Mouse (Mus musculus): ENCODE measurements at regions not wholly inside any gene's neighbourhood (a gene's known extent, or its start where the extent isn't known, plus 50 kb on each side); places are given as distances from the start of the nearest gene placed in this dataset.

DNA sequence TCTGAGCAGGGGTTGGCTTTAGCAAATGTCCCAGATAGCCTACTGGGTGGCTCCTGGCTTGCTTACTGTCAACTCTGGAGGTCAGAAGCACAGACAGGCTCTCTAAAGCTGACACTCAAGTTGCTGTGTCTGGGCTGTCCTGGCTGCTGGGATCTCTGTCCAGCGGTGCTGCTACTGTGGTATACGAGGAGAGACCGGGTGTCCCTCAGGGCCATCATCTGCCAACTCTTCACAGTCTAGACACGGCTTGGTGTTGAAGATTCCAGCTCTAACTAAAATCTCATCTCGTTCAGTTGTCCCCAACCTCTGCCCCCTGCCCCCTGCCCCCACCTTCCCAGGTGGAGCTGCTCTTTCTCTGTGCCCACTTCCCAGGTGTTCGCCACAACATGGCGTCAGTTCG is 577.1 kb upstream of the Gm19410 start:
- DNase-seq (ENCODE audit: low spot score): no peak

DNA sequence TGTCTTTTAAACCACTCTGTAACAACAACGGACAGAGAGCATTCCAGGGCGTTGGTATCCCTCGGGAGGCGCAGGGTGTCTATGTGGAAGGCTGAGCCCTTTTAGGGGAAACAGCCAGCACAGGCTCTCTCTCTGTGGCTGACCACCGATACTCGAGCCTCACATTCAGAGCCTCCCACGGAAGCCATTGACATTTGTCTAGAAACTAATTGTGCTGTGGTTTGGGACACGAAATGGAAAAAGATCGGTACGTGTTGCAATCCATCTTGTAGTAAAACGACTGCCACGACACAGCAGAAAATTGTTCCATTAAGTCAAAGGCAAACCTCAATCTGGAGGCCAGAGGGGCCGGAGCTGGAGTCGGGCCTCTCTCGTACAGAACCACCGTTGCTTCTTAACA is 575.9 kb upstream of the Gm19410 start:
- no peak for DNase-seq (ENCODE audit: low spot score)

- DNase-seq (ENCODE audit: low spot score): no peak
These were observed 573.1 kb upstream of the Gm19410 start for GRCm38 (mm10) chr8:35192515-35192914.

- peak; percentile 24 for DNase-seq (ENCODE audit: low spot score)
These were observed 571.8 kb upstream of the Gm19410 start for GRCm38 (mm10) chr8:35193771-35194170.

DNA sequence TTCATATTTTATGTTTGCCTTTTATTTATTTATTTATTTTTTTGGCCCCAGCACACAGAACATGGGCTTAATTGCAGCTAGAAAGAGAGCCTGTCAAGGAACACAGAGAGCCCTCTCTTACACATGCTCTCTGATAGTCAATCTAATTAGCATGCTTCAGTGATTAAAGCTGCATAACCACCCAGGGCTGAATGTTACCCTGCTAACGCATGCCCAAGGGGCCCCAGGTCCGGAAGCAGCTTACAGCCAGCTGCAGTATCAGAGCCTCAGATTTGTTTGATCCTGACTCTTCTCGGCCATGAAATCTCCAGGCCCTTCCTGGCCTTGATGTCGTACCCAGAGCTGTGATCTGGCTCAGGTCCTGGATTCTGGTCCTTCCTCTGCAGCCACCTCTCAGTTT is 569.4 kb upstream of the Gm19410 start:
- DNase-seq (ENCODE audit: low spot score): no peak

DNA sequence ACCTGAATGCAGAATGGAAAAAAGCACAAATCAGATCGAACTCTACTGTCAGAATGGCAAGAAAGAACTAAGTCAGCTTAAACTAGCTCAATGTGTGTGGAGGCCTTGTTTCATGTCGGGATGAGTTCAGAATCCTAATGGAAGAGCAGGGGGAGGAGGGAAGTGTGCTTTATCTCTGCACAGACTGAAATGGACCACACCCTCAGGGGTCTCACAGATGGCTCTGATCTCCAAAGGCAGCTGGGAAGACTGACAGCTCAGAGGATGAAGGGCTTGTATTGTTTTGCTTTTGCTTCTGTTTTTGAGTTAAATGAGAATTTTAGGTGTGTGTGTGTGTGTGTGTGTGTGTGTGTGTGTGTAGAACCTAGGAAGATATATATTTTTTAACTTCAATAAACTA is 566.8 kb upstream of the Gm19410 start:
- DNase-seq (ENCODE audit: low spot score): no peak

GRCm38 (mm10) chr8:35201416-35201815 is 564.2 kb upstream of the Gm19410 start:
- DNase-seq (ENCODE audit: low spot score): peak; percentile 28

GRCm38 (mm10) chr8:35204971-35205370 is 560.6 kb upstream of the Gm19410 start:
- no peak for DNase-seq (ENCODE audit: low spot score)

GRCm38 (mm10) chr8:35205536-35205935 is 560.1 kb upstream of the Gm19410 start:
- DNase-seq (ENCODE audit: low spot score): peak; percentile 86

DNA sequence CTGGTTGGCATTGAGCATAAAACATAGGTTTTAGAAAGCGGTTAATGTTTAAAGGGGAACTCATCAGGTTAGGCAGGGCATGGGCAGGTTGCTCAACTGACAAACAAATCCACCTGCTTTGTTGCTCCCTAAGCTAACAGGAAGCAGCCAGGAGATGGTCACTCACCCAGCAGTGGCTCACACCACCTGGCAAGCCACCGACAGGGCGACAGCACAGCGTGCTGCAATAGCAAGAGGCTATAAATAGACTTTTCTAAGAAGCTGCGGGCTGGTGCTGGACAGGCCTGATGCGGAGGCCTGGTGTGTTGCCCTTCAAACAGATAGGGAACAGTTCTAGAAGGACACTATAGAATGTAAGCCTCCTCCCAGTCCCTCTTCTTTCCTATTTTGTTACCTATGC is 559.3 kb upstream of the Gm19410 start:
- DNase-seq (ENCODE audit: low spot score): no peak

DNA sequence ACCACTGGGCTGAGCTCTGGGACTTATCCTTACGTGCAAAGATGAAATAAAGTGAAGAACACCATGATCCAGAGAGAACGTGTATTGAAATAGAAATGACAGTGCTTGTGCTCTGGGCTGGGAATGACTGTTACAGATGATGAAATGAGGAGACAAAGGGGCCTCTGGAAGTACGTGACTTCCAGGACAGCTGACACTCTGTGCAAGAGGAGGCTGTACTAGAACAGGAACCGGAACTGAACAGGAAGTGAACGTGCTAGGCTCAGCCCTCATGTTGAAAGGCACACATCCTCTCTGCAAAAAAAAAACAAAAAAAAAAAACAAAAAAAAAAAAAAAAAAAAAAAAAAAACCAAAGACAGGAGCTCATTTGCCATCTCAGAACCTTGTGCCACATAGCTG is 557.2 kb upstream of the Gm19410 start:
- DNase-seq (ENCODE audit: low spot score): no peak

DNA sequence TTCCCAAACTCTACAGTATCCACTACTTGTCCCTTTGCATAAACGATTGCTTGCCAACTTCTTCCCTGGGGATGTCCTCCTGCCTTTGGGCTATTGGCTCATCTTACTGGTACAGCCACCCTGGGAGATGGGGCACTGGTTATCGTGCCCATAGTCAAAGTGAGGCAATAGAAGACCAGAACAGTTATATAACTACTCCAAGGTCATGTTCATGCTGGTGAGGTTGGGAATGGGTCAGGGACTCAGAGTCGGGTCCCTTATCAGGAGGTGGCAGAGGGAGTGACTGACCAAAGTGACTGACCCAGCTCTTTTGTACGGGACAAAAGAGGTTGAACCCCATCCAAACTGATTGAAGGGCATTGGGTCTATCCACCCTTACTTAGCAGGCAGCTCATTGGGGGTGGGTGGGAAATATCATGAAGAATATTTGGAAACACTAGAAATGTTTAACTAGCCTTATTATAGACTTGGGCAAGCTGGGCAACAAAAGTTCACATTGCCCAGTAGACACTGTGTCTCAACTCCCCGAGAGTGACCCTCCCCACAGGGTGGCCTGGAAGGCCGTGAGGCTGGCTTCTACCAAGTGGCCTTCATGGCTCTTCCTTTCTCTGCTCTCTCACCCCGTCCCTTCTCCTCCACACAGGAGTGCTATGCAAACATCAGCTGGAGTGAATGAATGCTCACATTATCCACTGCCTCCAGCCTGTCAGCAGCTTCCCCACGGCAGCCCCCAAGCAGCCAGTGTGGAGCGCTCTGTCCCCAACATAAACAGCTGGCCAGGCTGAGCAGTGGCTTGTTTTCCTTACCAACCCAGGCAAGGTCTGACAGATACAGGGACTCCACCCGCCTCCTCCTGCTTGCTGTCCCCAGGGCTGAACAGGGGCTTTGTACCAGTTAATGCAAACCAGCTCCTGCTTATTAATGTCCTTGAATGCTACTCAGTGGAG is 553.8 kb upstream of the Gm19410 start:
- DNase-seq (ENCODE audit: low spot score): peak; percentile 41

GRCm38 (mm10) chr8:35213515-35213914 is 552.1 kb upstream of the Gm19410 start:
- no peak for DNase-seq (ENCODE audit: low spot score)

DNA sequence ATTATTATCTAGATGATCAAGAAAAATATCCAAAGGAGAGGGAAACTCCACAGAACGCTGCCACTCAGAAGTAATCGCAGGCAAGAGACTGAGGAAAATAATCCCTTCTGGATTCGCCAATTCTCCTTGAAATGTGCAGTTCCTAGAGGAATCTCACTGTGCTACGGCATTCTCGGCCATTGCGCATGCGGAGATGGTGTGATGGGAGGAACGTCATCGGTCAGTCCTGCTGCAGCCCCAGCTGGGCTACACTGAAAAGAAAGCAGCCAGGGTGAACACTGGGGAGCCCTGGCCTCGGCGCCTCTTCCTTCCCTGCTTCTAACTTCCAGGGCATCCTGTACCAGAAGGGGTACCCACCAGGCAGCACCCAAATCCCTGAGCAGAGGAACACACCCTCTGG is 548.0 kb upstream of the Gm19410 start:
- no peak for DNase-seq (ENCODE audit: low spot score)

DNA sequence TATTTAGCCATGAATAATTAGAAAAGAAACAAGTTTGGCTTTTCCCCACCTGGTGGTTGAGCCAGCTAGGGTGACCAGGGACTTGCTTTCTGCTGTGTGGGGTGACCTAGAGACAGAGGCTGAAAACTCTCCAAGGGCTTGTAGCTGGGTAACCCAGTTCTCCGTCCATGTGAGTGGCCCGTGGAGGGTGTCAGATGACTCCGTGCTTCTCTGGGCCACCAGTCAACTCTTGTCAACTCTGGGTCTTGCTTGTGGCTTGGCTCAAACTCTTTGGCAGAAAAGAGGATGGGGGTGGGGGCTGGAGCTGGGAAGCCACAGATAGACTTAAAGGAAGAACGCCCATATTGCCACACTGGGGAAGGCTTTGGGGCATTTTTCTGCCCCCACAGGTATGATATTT is 547.3 kb upstream of the Gm19410 start:
- no peak for DNase-seq (ENCODE audit: low spot score)

- DNase-seq (ENCODE audit: low spot score): no peak
These were observed 541.3 kb upstream of the Gm19410 start for GRCm38 (mm10) chr8:35224053-35224924.

- DNase-seq (ENCODE audit: low spot score): no peak
These were observed 540.7 kb upstream of the Gm19410 start for GRCm38 (mm10) chr8:35224925-35225244.

GRCm38 (mm10) chr8:35227079-35227478 is 538.5 kb upstream of the Gm19410 start:
- no peak for DNase-seq (ENCODE audit: low spot score)

- DNase-seq (ENCODE audit: low spot score): no peak
These were observed 537.1 kb upstream of the Gm19410 start for GRCm38 (mm10) chr8:35228449-35228848.

GRCm38 (mm10) chr8:35233520-35234186 is 531.9 kb upstream of the Gm19410 start:
- no peak for DNase-seq (ENCODE audit: low spot score)

GRCm38 (mm10) chr8:35234436-35234835 is 531.2 kb upstream of the Gm19410 start:
- no peak for DNase-seq (ENCODE audit: low spot score)

- DNase-seq (ENCODE audit: low spot score): no peak
These were observed 529.6 kb upstream of the Gm19410 start for GRCm38 (mm10) chr8:35235815-35236509.

Data from embryo, embryonic 10.5 days (tissue).